Mouse (Mus musculus): ENCODE measurements around the gene Vcam1.

GRCm38 (mm10) chr3:116123827-116124226, 5.7 kb downstream of the Vcam1 start:
- no peak for TF ChIP-seq ZC3H11A (IDR thresholded peaks at IDR 0.05; ENCODE audit: borderline replicate concordance, low read depth, low read length)
- TF ChIP-seq HCFC1 (IDR thresholded peaks at IDR 0.05; ENCODE audit: borderline replicate concordance, insufficient read depth, low read length), result no peak
